In the genomic region with DNA sequence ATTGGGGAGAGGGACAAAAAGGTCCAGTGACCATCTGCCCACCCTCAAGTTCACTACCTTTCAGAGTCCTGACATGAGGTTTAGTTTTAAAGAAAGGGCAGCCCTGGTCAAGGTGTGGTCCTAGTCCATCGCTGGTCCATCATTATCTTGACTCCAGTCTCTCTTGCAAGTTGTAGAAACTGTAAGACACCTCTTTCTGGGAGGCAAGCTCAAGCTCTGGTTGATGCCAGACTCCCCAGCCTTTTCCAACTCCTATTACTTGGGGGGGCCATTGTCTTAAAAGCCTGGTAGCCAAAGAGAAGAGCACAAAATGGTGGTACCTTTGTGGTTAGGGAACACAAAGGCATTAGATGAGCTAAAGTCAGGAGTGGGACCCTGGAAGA, we compare ENCODE assay signal across 11 mouse cellular contexts. TPM values are rescaled to one million over a fixed set of nuclear protein-coding genes. Genes with fewer than 3 reads are reported as not detected.
A peak's percentile ranks its signal among the peaks of the same experiment; 100 is the strongest.
DNase-seq lines count a peak whose midpoint lies in the region; ATAC-seq and TF ChIP-seq lines count a peak whose summit lies in the region.
"Had no signal": no experiment of that assay in that cellular context is flagged by ENCODE, and none has a peak within 500 bp of the region (broad histone marks: within the 10 kb centered on the region; RNA-seq: fewer than 3 reads in every experiment).

No protein-coding gene starts in this region.

- H3K4me3 ChIP-seq in kidney, embryonic 15.5 days (replicated peaks): no peak overlapping the region
- H3K4me3 ChIP-seq in MEL (ENCODE audit: control insufficient read depth in 1 of 2, insufficient read depth in 1 of 2, low read depth in 2 of 2, low read length in 2 of 2): peak overlapping the region; percentile 27 to 55; a peak in 3 of 4 replicates
- H3K4me3 ChIP-seq in liver, postnatal 0 days (ENCODE audit: low read depth, low read length): no peak overlapping the region

- H3K9me3 ChIP-seq in kidney, embryonic 15.5 days (replicated peaks): no peaks in the 10 kb centered on the region
- no peaks in the 10 kb centered on the region for H3K9me3 ChIP-seq in MEL (replicated peaks; ENCODE audit: insufficient read depth, low read length)
- H3K9me3 ChIP-seq in liver, postnatal 0 days (ENCODE audit: low read length): no peaks in the 10 kb centered on the region
- H3K9me3 ChIP-seq: heart, embryonic 10.5 days; liver, embryonic 15.5 days; megakaryocyte, embryonic 14.5 days had no signal

- H3K4me2 ChIP-seq in kidney, embryonic 15.5 days: no peak overlapping the region
- peak overlapping the region; percentile 75; the same call in 1 of the 2 replicates for H3K4me2 ChIP-seq in liver, postnatal 0 days (ENCODE audit: low read depth, low read length)

- TF ChIP-seq RAD21 in MEL (IDR thresholded peaks at IDR 0.05; ENCODE audit: low read depth, low read length): no peak

- peak overlapping the region; percentile 92; the same call in 1 of the 2 replicates for H3K27ac ChIP-seq in kidney, embryonic 15.5 days
- peak overlapping the region; percentile 98 for H3K27ac ChIP-seq in MEL (ENCODE audit: control insufficient read depth, low read depth, low read length)
- no peak overlapping the region for H3K27ac ChIP-seq in liver, postnatal 0 days (ENCODE audit: low read depth)

- WGBS in kidney, embryonic 15.5 days: 88% methylated on average over 1 of the region's 1 CpGs
- 93% methylated on average over 1 of the region's 1 CpGs for WGBS in liver, postnatal 0 days (ENCODE audit: insufficient replicate concordance)

- no peaks in the 10 kb centered on the region for H3K27me3 ChIP-seq in kidney, embryonic 15.5 days
- H3K27me3 ChIP-seq in MEL (ENCODE audit: control insufficient read depth in 1 of 2, insufficient read depth in 2 of 2, low read length in 2 of 2): peaks cover 2 to 3% of the 10 kb centered on the region in 2 experiments; a peak in 2 of 4 replicates
- no peaks in the 10 kb centered on the region for H3K27me3 ChIP-seq in liver, postnatal 0 days (ENCODE audit: insufficient read depth, low read length)

- peak; percentile 75 for DNase-seq in heart, adult 11 months
- no peak for DNase-seq in heart, postnatal 10 days
- DNase-seq in kidney, postnatal 4 days: no peak
- DNase-seq in MEL (ENCODE audit: low read depth, low spot score): no peak
- DNase-seq in liver, postnatal 0 days: no peak
- no peak for DNase-seq in frontal cortex, postnatal 25 days (ENCODE audit: low spot score in 2 of 2)
- no peak for DNase-seq in Muller cell, postnatal 12 days (ENCODE audit: inconsistent ontology term)

- intact Hi-C loops in heart, postnatal 10 days (cut with DNase I): no loop called here

- ATAC-seq in kidney, embryonic 15.5 days (replicated peaks; ENCODE audit: low FRiP score): no peak
- ATAC-seq in liver, postnatal 0 days: no peak

- no peak overlapping the region for H3K9ac ChIP-seq in kidney, embryonic 15.5 days
- peak overlapping the region; percentile 76 for H3K9ac ChIP-seq in MEL (ENCODE audit: control insufficient read depth, low read depth, low read length, poor library complexity, severe bottlenecking)
- no peak overlapping the region for H3K9ac ChIP-seq in liver, postnatal 0 days (replicated peaks)

- no peak for TF ChIP-seq POLR2A in MEL (IDR thresholded peaks at IDR 0.05; ENCODE audit: control insufficient read depth in 1 of 2, insufficient read depth in 1 of 2, low read depth in 1 of 2, low read length in 2 of 2, poor library complexity in 1 of 2)

- H3K4me1 ChIP-seq in kidney, embryonic 15.5 days: peaks cover 21% of the 10 kb centered on the region
- peaks cover 6 to 17% of the 10 kb centered on the region in 2 experiments; a peak in 3 of 4 replicates for H3K4me1 ChIP-seq in MEL (ENCODE audit: control insufficient read depth in 1 of 2, insufficient read depth in 2 of 2, low read length in 2 of 2)
- peaks cover 12% of the 10 kb centered on the region for H3K4me1 ChIP-seq in liver, postnatal 0 days (ENCODE audit: insufficient read depth)

- peaks cover 34% of the 10 kb centered on the region for H3K79me2 ChIP-seq in MEL (ENCODE audit: control insufficient read depth, insufficient read depth, low read length, poor library complexity)

- peaks cover 4% of the 10 kb centered on the region; the same call in 1 of the 2 replicates for H3K36me3 ChIP-seq in kidney, embryonic 15.5 days
- H3K36me3 ChIP-seq in MEL (ENCODE audit: control insufficient read depth in 1 of 2, insufficient read depth in 2 of 2, low read length in 2 of 2): peaks cover 0 to 14% of the 10 kb centered on the region in 2 experiments; a peak in 2 of 4 replicates
- peaks cover 7% of the 10 kb centered on the region for H3K36me3 ChIP-seq in liver, postnatal 0 days (replicated peaks; ENCODE audit: insufficient read depth, low read length)

- TF ChIP-seq CTCF in MEL (IDR thresholded peaks at IDR 0.05 in 2 of 3, conservative IDR thresholded peaks at IDR 0.05 in 1 of 3; ENCODE audit: control insufficient read depth in 1 of 3, insufficient read depth in 1 of 3, low read depth in 2 of 3, low read length in 3 of 3, poor library complexity in 1 of 3, severe bottlenecking in 1 of 3): no peak
- no peak for TF ChIP-seq CTCF in liver, postnatal 0 days (IDR thresholded peaks at IDR 0.05; ENCODE audit: low read depth)

- TF ChIP-seq EP300 in MEL (IDR thresholded peaks at IDR 0.05; ENCODE audit: low read depth in 1 of 2, low read length in 2 of 2): no peak
- TF ChIP-seq EP300 in liver, postnatal 0 days (IDR thresholded peaks at IDR 0.05; ENCODE audit: low read depth): no peak

TF ChIP-seq in MEL, 35 proteins besides CTCF, POLR2A, EP300 and RAD21:
- TF ChIP-seq CHD1 (IDR thresholded peaks at IDR 0.05; ENCODE audit: low read depth, low read length) (no peak), TBP (IDR thresholded peaks at IDR 0.05; ENCODE audit: low read depth, low read length) (no peak), GABPA (IDR thresholded peaks at IDR 0.05; ENCODE audit: low read depth, low read length) (no peak), POLR2AphosphoS2 (IDR thresholded peaks at IDR 0.05; ENCODE audit: low read length) (no peak), NELFE (IDR thresholded peaks at IDR 0.05; ENCODE audit: low read depth, low read length) (no peak), ZKSCAN1 (IDR thresholded peaks at IDR 0.05; ENCODE audit: low read depth, low read length) (no peak), ETS1 (IDR thresholded peaks at IDR 0.05; ENCODE audit: low read depth, low read length) (no peak), MAZ (IDR thresholded peaks at IDR 0.05; ENCODE audit: low read depth, low read length) (no peak), E2F4 (IDR thresholded peaks at IDR 0.05; ENCODE audit: borderline replicate concordance, low read depth, low read length) (no peak), SMC3 (IDR thresholded peaks at IDR 0.05; ENCODE audit: low read depth, low read length) (no peak), POLR2AphosphoS5 (IDR thresholded peaks at IDR 0.05; ENCODE audit: borderline replicate concordance, low read depth, low read length) (no peak), ZC3H11A (IDR thresholded peaks at IDR 0.05; ENCODE audit: low read depth, low read length) (no peak), GATA1 (IDR thresholded peaks at IDR 0.05; ENCODE audit: low read depth, low read length) (no peak), UBTF (IDR thresholded peaks at IDR 0.05; ENCODE audit: borderline replicate concordance, insufficient read depth, low read depth, low read length) (no peak), ZMIZ1 (IDR thresholded peaks at IDR 0.05; ENCODE audit: low read depth, low read length) (no peak), CHD2 (IDR thresholded peaks at IDR 0.05; ENCODE audit: low read length) (no peak), TCF12 (IDR thresholded peaks at IDR 0.05; ENCODE audit: low read depth, low read length) (no peak), RCOR1 (IDR thresholded peaks at IDR 0.05; ENCODE audit: low read depth, low read length) (no peak)

RNA-seq across cellular contexts. Expression of gene Ubr2, which starts 1.3 kb away (rescaled TPM):
- 10 to 100 TPM; 55.6 to 64.8 TPM for total RNA-seq in heart, postnatal 10 days (2021)
- polyA plus RNA-seq in kidney, embryonic 15.5 days (2015; fragmentation: Nextera tagmentation; extraction: Ambion mirVana): 18.9 and 21.7 TPM in 2 replicates
- 15.3 and 20.3 TPM in 2 replicates for total RNA-seq in MEL (2012; rRNA removed)
- polyA plus RNA-seq in MEL (2012; ENCODE audit: insufficient read depth in 1 of 2, insufficient read length in 2 of 2, low read depth in 1 of 2, low replicate concordance in 2 of 2, missing spikeins in 1 of 2): 100 to 1,000 TPM in 1 of 2 experiments, 10 to 100 TPM in 1; 33.8 to 353 TPM
- polyA plus RNA-seq in liver, postnatal 0 days (2015; fragmentation: Nextera tagmentation; extraction: Ambion mirVana): 6.1 and 6.6 TPM in 2 replicates

Comparison
In these comparisons a context has a peak if more than half of its experiments do, and no peak if none do; other contexts are left out.
1. H3K4me3 ChIP-seq: peak in MEL (2 of 2); none in kidney, embryonic 15.5 days (single experiment) and liver, postnatal 0 days (single experiment).